Mouse (Mus musculus): Measurements from ENCODE around the gene Faim2. TPM values are rescaled to one million over a fixed set of nuclear protein-coding genes. Genes with fewer than 3 reads are reported as not detected.

Gene Faim2
- polyA plus RNA-seq, 1 experiment = not detected

GRCm38 (mm10) chr15:99498356-99498755 is 29.6 kb downstream of the Faim2 start:
- peaks cover 7% of the 10 kb centered on the region; the same call in 1 of the 2 replicates for H3K4me1 ChIP-seq (ENCODE audit: control insufficient read depth, insufficient read depth, insufficient read length, low read length)
- no peak overlapping the region for H3K4me3 ChIP-seq (ENCODE audit: insufficient read depth, low read depth, low read length)
- H3K27ac ChIP-seq (replicated peaks; ENCODE audit: low read depth, low read length) = no peak overlapping the region

GRCm38 (mm10) chr15:99497527-99498242 is 30.3 kb downstream of the Faim2 start:
- Histone ChIP-seq H3K4me3 (ENCODE audit: insufficient read depth, low read depth, low read length) (peak overlapping the region; percentile 51), H3K4me1 (ENCODE audit: control insufficient read depth, insufficient read depth, insufficient read length, low read length) (peaks cover 7% of the 10 kb centered on the region; the same call in 1 of the 2 replicates), H3K27ac (replicated peaks; ENCODE audit: low read depth, low read length) (peak overlapping the region; percentile 80)

GRCm38 (mm10) chr15:99497061-99497460 is 30.9 kb downstream of the Faim2 start:
- Histone ChIP-seq H3K4me1 (ENCODE audit: control insufficient read depth, insufficient read depth, insufficient read length, low read length) (peaks cover 7% of the 10 kb centered on the region; the same call in 1 of the 2 replicates), H3K4me3 (ENCODE audit: insufficient read depth, low read depth, low read length) (peak overlapping the region; percentile 51), H3K27ac (replicated peaks; ENCODE audit: low read depth, low read length) (peak overlapping the region; percentile 80)

- H3K27ac ChIP-seq (replicated peaks; ENCODE audit: low read depth, low read length) = no peak overlapping the region
- H3K4me3 ChIP-seq (ENCODE audit: insufficient read depth, low read depth, low read length) = no peak overlapping the region
- H3K4me1 ChIP-seq (ENCODE audit: control insufficient read depth, insufficient read depth, insufficient read length, low read length) = no peaks in the 10 kb centered on the region
These were observed 43.2 kb downstream of the Faim2 start for GRCm38 (mm10) chr15:99484745-99485144.

GRCm38 (mm10) chr15:99475814-99476213 is 52.2 kb downstream of the Faim2 start:
- no peak overlapping the region for H3K27ac ChIP-seq (replicated peaks; ENCODE audit: low read depth, low read length)
- H3K4me1 ChIP-seq (ENCODE audit: control insufficient read depth, insufficient read depth, insufficient read length, low read length) = peaks cover 3% of the 10 kb centered on the region; the same call in 1 of the 2 replicates
- no peak overlapping the region for H3K4me3 ChIP-seq (ENCODE audit: insufficient read depth, low read depth, low read length)

GRCm38 (mm10) chr15:99474576-99474926 is 53.4 kb downstream of the Faim2 start, which contains the start of gene Bcdin3d:
Gene Bcdin3d (minus strand): TSS chr15:99474730.
- peak within 1 kb of the TSS; percentile 93 for H3K4me3 ChIP-seq (ENCODE audit: insufficient read depth, low read depth, low read length)
- H3K27ac ChIP-seq (replicated peaks; ENCODE audit: low read depth, low read length) = peak within 1 kb of the TSS; percentile 78
- H3K4me1 ChIP-seq (ENCODE audit: control insufficient read depth, insufficient read depth, insufficient read length, low read length) = peaks cover 3% of the 10 kb centered on the region; the same call in 1 of the 2 replicates

GRCm38 (mm10) chr15:99473801-99474575 is 54.0 kb downstream of the Faim2 start:
- H3K4me1 ChIP-seq (ENCODE audit: control insufficient read depth, insufficient read depth, insufficient read length, low read length) = peaks cover 3% of the 10 kb centered on the region; the same call in 1 of the 2 replicates
- peak overlapping the region; percentile 93 for H3K4me3 ChIP-seq (ENCODE audit: insufficient read depth, low read depth, low read length)
- H3K27ac ChIP-seq (replicated peaks; ENCODE audit: low read depth, low read length) = peak overlapping the region; percentile 78

GRCm38 (mm10) chr15:99472972-99473371 is 55.0 kb downstream of the Faim2 start:
- peaks cover 3% of the 10 kb centered on the region; the same call in 1 of the 2 replicates for H3K4me1 ChIP-seq (ENCODE audit: control insufficient read depth, insufficient read depth, insufficient read length, low read length)

GRCm38 (mm10) chr15:99471677-99472063 is 56.3 kb downstream of the Faim2 start:
- H3K4me1 ChIP-seq (ENCODE audit: control insufficient read depth, insufficient read depth, insufficient read length, low read length) = peaks cover 3% of the 10 kb centered on the region; the same call in 1 of the 2 replicates
- H3K27ac ChIP-seq (replicated peaks; ENCODE audit: low read depth, low read length) = no peak overlapping the region
- no peak overlapping the region for H3K4me3 ChIP-seq (ENCODE audit: insufficient read depth, low read depth, low read length)

More at GRCm38 (mm10) chr15:99472972-99473371, 55.0 kb downstream of the Faim2 start:
- no peak overlapping the region for H3K27ac ChIP-seq (replicated peaks; ENCODE audit: low read depth, low read length)
- H3K4me3 ChIP-seq (ENCODE audit: insufficient read depth, low read depth, low read length) = no peak overlapping the region

GRCm38 (mm10) chr15:99470971-99471676 is 56.8 kb downstream of the Faim2 start:
- Histone ChIP-seq H3K27ac (replicated peaks; ENCODE audit: low read depth, low read length) (peak overlapping the region; percentile 84), H3K4me1 (ENCODE audit: control insufficient read depth, insufficient read depth, insufficient read length, low read length) (peaks cover 3% of the 10 kb centered on the region; the same call in 1 of the 2 replicates), H3K4me3 (ENCODE audit: insufficient read depth, low read depth, low read length) (peak overlapping the region; percentile 57)

GRCm38 (mm10) chr15:99470224-99470761 is 57.7 kb downstream of the Faim2 start:
- peaks cover 3% of the 10 kb centered on the region; the same call in 1 of the 2 replicates for H3K4me1 ChIP-seq (ENCODE audit: control insufficient read depth, insufficient read depth, insufficient read length, low read length)
- H3K27ac ChIP-seq (replicated peaks; ENCODE audit: low read depth, low read length) = peak overlapping the region; percentile 84
- H3K4me3 ChIP-seq (ENCODE audit: insufficient read depth, low read depth, low read length) = peak overlapping the region; percentile 57

GRCm38 (mm10) chr15:99469736-99470135 is 58.2 kb downstream of the Faim2 start:
- peak overlapping the region; percentile 57; the same call in 1 of the 2 replicates for H3K4me3 ChIP-seq (ENCODE audit: insufficient read depth, low read depth, low read length)
- H3K27ac ChIP-seq (replicated peaks; ENCODE audit: low read depth, low read length) = no peak overlapping the region; the same call in 1 of the 2 replicates
- H3K4me1 ChIP-seq (ENCODE audit: control insufficient read depth, insufficient read depth, insufficient read length, low read length) = peaks cover 1% of the 10 kb centered on the region; the same call in 1 of the 2 replicates

GRCm38 (mm10) chr15:99469067-99469466 is 58.9 kb downstream of the Faim2 start:
- Histone ChIP-seq H3K4me1 (ENCODE audit: control insufficient read depth, insufficient read depth, insufficient read length, low read length) (no peaks in the 10 kb centered on the region), H3K4me3 (ENCODE audit: insufficient read depth, low read depth, low read length) (no peak overlapping the region), H3K27ac (replicated peaks; ENCODE audit: low read depth, low read length) (no peak overlapping the region)

- Histone ChIP-seq H3K27ac (replicated peaks; ENCODE audit: low read depth, low read length) (no peak overlapping the region), H3K4me3 (ENCODE audit: insufficient read depth, low read depth, low read length) (no peak overlapping the region), H3K4me1 (ENCODE audit: control insufficient read depth, insufficient read depth, insufficient read length, low read length) (no peaks in the 10 kb centered on the region)
These were observed 64.8 kb downstream of the Faim2 start for GRCm38 (mm10) chr15:99463194-99463593.
